Mouse (Mus musculus) brain, embryonic 14.5 days (tissue): Measurements from ENCODE around the gene Ptpn7. TPM values are rescaled to one million over a fixed set of nuclear protein-coding genes. Genes with fewer than 3 reads are reported as not detected.
"Not testable (repeated sequence)": the region's sequence is repeated elsewhere in the genome, so short reads cannot be mapped to it uniquely, and the experiment has no call there.

Experiments
- DNase-seq: peaks from one replicate; pipeline ENCODE4 v3.0.0-alpha.2; 2011; ENCODE audit warnings: low read depth
- CTCF ChIP-seq: fragments of 200-500 bp; IDR thresholded peaks from 2 replicates; pipeline ENCODE4 v1.5.1; 2012; ENCODE audit warnings: inconsistent platforms, mild to moderate bottlenecking, moderate library complexity, borderline replicate concordance; ENCODE audit not compliant: insufficient read depth, insufficient read length; ENCODE audit errors: extremely low read depth
- POLR2A ChIP-seq: fragments of 200-500 bp; IDR thresholded peaks from 2 replicates; pipeline ENCODE4 v1.6.1; 2012; ENCODE audit warnings: mild to moderate bottlenecking, inconsistent platforms, borderline replicate concordance; ENCODE audit not compliant: poor library complexity, insufficient read depth, insufficient read length, severe bottlenecking; ENCODE audit errors: extremely low read depth
- polyA plus RNA-seq: library from polyadenylated mRNA; depleted of rRNA; stranded (reverse); fragments of >200 nt; gene quantifications from 2 replicates; pipeline ENCODE4 v1.2.3, GENCODE M21; 2012; rRNA removed

Ptpn7 gene
- polyA plus RNA-seq, 1 experiment, result 0.46 TPM

GRCm38 (mm10) chr1:135183448-135183847 lies 50.9 kb downstream of the Ptpn7 start:
- no peak for DNase-seq
- TF ChIP-seq CTCF, result no peak
- TF ChIP-seq POLR2A, result no peak

GRCm38 (mm10) chr1:135183941-135184570 lies 51.6 kb downstream of the Ptpn7 start:
- DNase-seq, result no peak
- TF ChIP-seq POLR2A (no peak), CTCF (no peak)

- no peak for DNase-seq
- TF ChIP-seq POLR2A (no peak), CTCF (no peak)
Measured at GRCm38 (mm10) chr1:135185936-135186335, 53.4 kb downstream of the Ptpn7 start.

GRCm38 (mm10) chr1:135186427-135186826 lies 53.9 kb downstream of the Ptpn7 start:
- DNase-seq, result no peak
- TF ChIP-seq POLR2A (no peak), CTCF (no peak)

GRCm38 (mm10) chr1:135187016-135187415 lies 54.5 kb downstream of the Ptpn7 start:
- DNase-seq, result not testable (repeated sequence)

GRCm38 (mm10) chr1:135188197-135188596 lies 55.7 kb downstream of the Ptpn7 start:
- no peak for TF ChIP-seq CTCF
- no peak for TF ChIP-seq POLR2A
- DNase-seq, result peak; percentile 79

- TF ChIP-seq CTCF (no peak), POLR2A (no peak)
- DNase-seq, result no peak
Measured at GRCm38 (mm10) chr1:135189186-135189585, 56.7 kb downstream of the Ptpn7 start.

- DNase-seq, result peak; percentile 61
Measured at GRCm38 (mm10) chr1:135194335-135194734, 61.8 kb downstream of the Ptpn7 start.

Other genes with a start within 250 kb of the Ptpn7 start
- gene Ppp1r12b, start 176.8 kb upstream of the Ptpn7 start, polyA plus RNA-seq, result 9.7 and 16.8 TPM in 2 replicates
- 10.1 and 20.2 TPM in 2 replicates for gene Ube2t, start 170.1 kb upstream of the Ptpn7 start, polyA plus RNA-seq
- gene Lgr6, start 27.4 kb upstream of the Ptpn7 start, polyA plus RNA-seq, result 0.38 and 0.63 TPM in 2 replicates
- 333 and 385 TPM in 2 replicates for gene Arl8a, start 14.1 kb downstream of the Ptpn7 start, polyA plus RNA-seq
- gene Gpr37l1, start 35.0 kb downstream of the Ptpn7 start, polyA plus RNA-seq, result 0.35 and 0.46 TPM in 2 replicates
- 0.15 and 0.20 TPM in 2 replicates for gene Elf3, start 125.9 kb downstream of the Ptpn7 start, polyA plus RNA-seq
- gene Rnpep, start 151.4 kb downstream of the Ptpn7 start, polyA plus RNA-seq, result 41.0 and 54.0 TPM in 2 replicates
- 38.2 and 44.8 TPM in 2 replicates for gene Timm17a, start 181.1 kb downstream of the Ptpn7 start, polyA plus RNA-seq
- 0.08 and 0.30 TPM in 2 replicates for gene Lmod1, start 192.1 kb downstream of the Ptpn7 start, polyA plus RNA-seq
- 60.3 and 61.4 TPM in 2 replicates for gene Shisa4, start 242.5 kb downstream of the Ptpn7 start, polyA plus RNA-seq